Mouse (Mus musculus) ovary, postnatal 14 days (tissue): ENCODE measurements around the gene Tgfbr3l.

ENCODE experiments used
- DNase-seq: peaks from one replicate; pipeline ENCODE4 v3.0.0; 2022; ENCODE audit warnings: low spot score

The Tgfbr3l gene

DNA sequence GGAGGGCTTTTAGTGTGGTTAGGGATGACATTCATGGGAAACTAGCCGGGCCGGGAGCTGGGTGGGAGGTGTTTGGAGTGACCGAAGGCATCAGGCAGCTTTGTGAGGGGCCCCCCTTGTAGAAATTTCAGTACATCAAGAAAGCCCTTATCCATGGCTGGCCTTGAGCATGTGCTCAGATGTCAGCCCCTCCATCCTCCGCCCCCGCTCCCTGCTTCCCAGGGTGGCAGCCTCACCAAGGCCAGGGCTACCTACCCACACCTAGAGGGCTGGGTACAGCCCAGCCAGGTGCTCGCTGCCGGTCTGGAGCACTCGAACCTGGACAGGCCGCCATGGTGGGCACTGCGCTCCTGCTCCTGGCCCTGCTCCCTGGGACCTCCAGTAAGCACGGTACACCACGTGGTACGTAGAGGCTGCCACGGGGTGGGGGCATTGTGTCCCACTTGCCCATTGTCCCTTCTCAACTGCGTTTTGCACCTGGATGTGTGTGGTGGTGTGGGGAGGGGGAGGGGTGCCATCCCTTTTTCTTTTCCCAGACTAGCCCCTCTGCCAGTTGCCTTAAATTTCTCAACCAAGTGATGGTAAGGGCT, at the start of gene Tgfbr3l:
TSS of gene Tgfbr3l (plus strand) at position 264 of the 590 bp plus-strand sequence.
- DNase-seq: no peak

DNA sequence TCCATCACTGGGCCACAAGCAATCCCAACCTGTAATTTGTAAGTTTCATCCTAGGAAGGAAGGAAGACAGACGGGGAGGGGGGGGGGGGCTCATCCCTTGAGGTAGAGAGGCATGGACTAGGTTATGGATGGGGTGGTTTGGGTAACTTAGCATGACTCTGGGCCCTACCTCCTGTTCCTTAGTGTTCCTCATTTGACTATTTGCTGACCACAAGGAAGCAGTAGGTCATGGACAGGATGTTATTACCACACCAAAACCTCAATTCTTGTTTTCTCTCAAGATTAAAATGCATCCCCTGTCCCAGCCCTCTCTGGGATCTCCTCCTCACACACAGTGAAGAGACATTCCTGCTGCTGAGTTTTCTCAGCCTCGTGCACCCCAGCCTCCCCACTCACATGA, 46.7 kb upstream of the Tgfbr3l start:
- no peak for DNase-seq

DNA sequence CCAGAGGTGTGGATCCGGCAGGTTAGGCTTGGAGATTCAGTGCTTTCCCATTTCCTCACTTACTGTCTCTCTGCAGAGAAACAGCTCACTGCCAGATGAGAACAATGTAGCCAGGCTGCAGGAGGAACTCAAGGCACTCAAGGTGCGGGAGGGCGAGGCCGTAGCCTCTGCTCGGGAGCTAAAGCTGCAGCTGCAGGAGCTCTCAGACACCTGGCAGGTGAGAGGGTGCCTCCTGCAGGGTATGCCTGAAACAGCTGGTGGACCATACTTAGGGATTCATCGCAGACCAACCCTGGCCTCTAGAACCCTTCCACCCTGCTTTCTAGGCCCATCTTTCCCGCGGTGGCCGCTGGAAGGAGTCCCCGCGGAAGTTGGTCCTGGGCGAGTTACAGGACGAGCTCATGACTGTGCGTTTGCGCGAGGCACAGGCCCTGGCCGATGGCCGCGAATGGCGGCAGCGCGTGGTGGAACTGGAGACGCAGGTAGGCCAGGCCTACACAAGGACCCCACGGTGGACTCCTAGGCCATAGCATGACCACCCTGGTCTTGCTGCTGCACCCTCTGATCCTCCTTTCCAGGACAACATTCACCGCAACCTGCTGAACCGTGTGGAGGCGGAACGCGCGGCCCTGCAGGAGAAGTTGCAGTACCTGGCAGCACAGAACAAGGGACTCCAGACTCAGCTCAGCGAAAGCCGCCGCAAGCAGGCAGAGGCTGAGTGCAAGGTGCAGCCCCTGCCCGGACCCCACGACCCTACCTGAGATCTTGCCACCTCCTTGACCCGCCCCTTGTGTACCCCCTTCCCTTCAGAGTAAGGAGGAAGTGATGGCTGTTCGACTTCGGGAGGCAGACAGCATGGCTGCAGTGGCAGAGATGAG, 42.5 kb upstream of the Tgfbr3l start:
- DNase-seq: no peak

DNA sequence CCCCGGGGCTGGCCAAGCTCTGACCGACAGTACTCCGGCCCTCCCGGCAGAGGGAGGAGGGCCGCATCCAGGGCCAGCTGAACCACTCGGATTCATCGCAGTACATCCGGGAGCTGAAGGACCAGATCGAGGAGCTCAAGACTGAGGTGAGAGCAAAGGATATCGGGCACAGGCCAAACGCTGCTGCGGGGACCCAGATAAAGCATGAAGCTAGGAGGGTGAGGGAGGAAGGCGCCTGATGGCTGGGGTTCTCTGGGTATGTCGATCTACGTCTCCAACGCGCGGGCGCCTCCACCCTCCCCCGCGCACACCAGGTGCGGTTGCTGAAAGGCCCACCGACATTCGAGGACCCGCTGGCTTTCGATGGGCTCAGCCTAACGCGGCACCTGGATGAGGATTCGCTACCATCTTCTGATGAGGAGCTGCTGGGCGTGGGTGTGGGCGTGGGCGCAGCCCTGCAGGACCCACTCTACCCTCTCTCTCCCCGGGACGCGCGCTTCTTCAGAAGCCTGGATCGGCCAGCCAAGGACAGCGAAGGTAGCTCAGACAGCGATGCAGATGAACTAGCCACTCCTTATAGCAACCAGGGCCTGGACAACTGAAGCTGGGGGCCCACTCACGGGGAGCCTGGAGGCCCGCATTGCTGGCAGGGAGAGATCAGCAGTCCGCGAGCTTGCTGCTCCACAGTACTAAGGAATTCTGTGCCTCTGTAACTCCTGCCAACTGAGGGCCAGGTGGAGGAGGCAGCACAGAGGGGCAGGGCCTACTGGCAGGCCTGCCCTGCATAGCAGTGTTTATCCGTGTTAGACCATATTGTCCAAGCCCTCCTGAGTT, 41.6 kb upstream of the Tgfbr3l start:
- no peak for DNase-seq

DNA sequence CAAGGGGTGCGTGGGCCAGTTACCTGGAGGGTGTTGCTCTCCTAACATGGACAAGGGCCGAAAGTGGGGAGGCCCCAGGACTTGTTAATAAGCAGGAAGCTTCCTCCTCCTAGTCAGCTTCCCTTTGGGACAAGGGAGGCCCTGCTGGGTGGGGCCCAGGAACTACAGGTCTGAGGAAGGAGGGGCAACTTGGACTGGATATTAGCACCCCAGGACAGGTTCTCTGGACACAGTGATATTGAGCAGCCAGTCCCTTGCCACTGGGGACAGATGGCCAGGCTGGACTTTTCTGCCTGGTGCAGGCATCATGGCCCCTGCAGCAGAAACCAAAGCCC, 41.0 kb upstream of the Tgfbr3l start:
- no peak for DNase-seq

DNA sequence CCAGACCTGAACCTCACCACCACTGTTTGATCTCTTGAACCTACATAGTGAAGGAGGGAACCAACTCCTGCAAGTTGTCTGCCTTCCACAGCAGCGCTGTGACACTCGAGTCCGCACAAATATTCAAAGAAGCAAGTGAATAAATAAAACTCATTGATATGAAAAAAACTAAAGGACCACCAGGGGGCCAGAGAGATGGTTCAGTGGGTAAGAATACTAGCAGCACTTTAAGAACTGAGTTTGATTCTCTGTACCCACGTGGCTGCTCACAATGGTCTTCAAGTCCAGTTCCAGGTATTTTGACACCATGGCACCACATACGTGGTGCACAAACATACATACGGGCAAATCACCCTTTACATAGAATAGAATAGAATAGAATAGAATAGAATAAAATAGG, 36.9 kb upstream of the Tgfbr3l start:
- DNase-seq: no peak

DNA sequence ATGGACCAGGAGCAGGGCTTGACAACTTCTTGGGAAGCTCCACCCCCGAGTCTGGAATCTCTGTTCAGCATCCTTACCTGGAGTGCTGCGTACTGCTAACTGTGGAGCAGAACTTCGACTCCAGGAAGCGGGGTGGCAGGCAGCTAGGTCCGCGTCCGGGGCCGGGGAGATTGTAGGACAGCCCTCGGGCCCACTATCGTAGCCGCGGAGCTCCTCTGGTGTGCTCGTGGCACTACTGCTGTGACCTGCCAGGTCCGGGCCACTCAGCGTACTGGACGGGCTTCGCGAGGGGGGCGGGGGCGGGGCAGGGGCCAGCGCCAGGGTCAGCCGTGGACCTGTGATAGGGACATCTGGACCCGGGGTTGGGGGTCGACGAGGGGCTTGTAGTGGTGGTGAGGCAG, 35.2 kb upstream of the Tgfbr3l start:
- DNase-seq: no peak

DNA sequence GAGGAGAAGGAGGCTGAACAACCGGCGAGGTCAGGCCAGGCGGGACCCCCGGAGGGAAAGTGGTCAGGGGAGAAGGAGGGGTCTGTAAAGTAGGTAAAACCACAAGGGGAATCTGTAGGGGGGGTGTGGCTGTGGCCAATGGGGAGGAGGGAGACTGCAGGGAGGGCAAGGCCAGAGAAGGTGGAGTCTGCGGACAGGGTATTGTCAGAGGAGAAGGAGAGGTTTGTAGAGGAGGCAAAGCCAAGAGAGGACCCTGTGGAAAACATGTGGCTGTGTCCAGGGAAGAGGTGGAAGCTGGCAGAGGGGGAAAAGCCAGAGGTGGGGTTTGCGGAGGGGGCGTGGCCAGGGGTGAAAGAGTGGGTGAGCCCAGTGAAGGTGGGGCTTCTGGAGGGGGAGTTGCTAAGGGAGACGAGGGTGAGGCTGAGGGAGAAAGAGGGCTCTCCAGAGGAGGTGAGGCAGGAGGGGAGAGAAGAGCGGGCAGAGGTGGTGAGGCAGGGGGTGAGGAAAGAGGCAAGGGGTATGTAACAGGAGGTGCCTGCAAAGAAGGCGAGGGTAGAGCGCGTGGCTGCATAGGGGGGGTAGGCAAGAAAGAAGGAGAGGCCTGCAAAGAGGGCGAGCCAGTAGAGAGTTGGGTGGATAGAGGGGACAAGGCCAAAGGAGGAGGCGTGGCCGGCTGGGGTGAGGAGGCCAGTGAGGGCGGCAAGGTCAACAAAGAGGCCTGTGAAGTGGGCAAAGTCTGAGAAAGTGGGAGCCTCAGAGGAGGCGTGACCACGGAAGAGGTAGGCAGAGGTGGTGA, 34.6 kb upstream of the Tgfbr3l start:
- DNase-seq: peak; percentile 59

DNA sequence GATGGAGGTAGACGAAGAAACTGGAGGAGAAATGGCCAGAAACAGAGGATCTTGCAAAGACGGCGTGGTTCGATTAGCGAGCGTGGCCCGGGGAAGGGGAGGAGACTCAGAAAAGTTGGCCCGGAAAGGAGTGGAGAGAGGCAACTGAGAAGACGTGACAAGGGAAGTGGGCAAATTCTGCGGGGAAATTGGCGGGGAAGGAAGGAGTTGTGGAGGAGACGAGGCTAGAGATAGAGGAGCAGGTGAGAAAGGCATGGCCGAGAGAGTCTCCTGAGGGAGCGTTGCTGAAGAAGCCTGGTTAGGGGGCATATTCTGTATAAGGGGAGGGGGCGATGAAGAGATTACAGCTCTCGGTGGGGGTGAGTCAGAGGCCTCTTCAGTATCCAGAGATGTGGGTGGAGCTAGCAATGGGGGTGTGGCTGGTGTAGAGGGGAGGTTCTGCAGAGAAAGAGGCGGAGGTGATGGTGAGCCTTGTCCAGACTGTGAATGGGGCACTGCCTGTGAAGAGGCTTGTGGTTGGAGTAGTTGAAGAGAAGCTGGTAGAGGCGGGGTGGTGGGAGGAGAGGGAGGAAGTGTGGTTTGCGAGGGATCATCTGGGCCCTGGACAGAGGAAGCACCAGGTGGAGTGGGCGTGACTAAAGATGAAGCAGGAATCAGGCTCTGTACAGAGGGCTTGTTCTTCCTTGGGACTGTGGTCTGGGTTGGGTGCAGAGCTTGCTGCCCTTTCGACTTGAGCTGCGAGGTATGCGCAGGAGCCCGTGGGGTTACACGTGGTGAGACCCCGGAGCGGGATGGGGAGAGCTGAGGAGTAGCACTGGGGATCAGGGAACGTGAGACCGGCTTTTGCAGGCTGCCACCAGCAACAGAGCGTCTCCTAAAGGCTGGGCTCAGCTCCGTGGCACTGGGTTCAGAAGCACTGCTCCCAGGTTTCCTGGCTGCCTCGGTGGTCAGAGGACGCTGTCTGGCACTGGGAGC, 33.7 kb upstream of the Tgfbr3l start:
- DNase-seq: no peak

DNA sequence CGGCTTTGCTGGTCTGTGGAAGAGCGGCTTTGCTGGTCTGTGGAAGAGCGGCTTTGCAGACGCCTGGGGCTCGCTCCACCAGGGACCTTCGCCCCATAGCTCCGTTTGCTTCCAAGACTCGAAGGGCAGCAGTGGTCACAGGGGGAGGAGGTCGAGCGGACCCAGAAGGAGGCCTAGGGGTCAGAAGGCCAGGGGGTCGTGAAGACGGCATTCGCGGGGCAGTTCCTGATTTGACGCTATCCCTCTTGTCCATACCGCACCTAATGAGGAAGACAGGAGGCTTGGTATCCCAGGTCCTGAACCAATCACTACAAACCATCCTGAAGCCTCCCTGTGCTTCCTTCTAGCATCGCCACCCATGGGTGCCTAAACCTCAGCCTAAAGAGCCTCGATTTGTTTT, 31.7 kb upstream of the Tgfbr3l start:
- DNase-seq: no peak

DNA sequence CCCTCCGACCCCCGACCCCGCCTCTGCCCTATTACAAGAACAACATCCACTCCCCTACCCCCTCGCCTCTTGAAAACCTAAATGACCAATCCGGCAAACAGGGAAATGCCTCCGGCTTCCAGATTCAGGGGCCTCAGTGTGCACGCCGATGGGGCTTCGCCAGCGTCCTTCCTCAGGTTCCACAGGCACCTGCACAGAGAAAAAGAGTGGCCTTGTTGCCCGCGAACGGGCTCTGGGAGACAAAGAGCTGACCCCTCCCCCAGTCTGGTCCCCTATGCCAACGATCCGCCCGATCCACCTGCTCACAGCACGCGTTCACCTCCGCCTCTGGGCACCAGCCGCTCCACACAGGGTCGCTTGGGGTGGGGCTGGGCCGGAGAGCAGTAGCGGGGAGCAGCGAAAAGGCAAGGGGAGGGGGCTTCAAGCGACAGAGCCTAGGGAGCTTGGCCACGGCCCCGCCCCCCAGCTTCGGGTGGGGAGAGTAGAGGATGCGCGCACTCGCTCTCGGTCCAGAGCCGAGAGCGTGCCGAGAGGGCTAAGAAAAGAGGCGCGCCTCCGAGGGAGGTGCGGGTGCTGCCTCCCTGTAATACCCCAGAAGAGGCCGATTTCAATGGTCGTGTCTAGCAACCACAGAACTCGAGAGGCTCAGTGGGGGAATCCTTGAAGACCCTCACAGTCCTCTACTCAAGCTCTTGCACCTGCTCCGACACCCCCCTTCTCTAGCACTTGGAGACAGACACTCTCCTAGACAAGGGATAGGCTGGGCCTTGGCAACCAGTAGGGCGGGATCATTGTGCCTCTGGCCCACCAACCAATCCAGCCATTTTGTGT, 31.0 kb upstream of the Tgfbr3l start, which contains the start of gene Prr36:
TSS of gene Prr36 (minus strand) at position 669 of the 831 bp plus-strand sequence.
- DNase-seq: no peak

DNA sequence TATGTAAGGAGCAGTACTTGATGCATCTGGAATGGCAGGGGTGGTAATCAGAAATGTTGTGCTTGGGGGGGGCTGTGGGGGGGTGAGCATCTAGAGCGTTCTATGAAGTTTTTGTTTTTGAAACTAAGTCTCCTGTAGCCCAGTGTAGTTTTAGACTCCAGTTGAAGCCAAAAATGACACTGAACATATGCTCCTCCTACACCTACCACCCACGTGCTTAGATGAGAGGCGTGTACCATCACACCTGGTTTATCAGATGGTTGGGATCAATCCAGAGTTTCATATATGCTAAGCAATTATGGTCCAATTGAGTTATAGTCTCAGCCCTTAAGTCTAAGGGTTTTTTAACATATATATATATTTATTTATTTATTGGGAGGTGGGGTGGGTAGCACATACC, 28.4 kb upstream of the Tgfbr3l start:
- no peak for DNase-seq

DNA sequence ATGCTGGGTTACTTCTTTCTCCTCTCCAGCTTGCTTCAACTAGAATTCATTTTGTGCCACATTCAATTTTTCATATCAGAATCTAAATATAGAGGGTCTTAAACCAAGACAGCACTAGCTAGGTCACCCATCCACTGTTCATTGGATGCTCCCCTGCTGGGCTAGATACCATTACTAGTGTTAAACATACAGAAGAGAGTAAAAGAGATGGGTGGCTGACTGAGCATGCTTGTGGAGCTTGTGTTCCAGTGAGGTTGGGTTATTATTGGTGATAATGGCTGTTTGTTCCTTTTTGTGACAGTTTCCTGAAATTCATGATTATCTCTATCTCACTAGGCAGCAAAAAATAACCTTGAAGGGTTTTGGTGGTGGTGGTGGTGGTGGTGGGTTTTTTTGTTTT, 26.0 kb upstream of the Tgfbr3l start:
- DNase-seq: no peak

DNA sequence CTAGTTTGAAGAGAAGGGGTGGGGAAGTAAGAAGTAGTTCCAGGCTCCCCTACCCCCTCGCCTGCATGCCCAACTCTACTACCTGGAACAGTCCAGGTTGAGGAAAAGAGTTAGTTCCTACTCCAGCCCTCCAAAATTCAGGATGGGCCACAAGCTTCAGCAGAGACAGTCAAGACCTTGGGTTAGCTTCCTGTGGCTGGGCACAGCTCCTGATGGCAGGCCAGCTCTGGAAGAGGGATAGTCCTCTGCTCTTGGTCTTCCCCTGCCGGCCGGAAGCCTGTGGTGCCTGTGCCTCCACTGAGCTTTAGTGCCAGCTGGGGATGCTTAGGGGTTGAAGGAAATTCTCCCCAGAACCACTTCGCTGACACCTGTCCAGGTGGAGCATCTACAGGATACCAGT, 21.7 kb upstream of the Tgfbr3l start:
- no peak for DNase-seq

DNA sequence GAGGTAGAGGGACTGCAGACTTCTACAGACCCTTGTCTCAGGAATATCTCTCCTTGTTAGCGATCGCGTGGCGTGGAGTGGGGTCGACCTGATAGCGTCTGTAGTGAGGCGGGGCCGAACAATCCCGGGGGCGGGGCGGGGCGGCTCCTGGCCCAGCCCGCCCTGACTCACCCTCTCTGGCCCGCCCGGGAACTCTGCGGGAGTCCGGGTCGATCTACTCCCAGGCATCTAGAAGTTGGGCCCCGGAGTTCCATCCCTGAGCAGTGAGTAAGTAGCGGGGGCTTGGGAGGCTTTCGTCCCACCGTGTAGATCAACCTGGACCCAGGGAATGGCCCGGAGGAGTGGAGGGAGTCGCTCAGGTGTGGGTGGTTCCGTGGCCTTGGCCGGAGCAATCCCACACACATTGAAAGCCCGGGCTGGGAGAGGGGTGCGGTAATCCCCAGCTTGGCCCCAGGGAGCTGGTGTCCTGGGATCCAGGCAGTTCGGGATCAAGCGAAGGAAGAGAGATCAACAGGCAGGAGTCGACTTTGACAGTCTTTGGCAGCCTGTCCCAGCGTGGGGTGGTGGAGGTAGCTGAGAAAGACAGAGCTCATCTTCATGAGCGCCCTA, 21.2 kb upstream of the Tgfbr3l start, which contains the start of gene Lrrc8e:
TSS of gene Lrrc8e (plus strand) at position 89 of the 609 bp plus-strand sequence.
- no peak for DNase-seq

DNA sequence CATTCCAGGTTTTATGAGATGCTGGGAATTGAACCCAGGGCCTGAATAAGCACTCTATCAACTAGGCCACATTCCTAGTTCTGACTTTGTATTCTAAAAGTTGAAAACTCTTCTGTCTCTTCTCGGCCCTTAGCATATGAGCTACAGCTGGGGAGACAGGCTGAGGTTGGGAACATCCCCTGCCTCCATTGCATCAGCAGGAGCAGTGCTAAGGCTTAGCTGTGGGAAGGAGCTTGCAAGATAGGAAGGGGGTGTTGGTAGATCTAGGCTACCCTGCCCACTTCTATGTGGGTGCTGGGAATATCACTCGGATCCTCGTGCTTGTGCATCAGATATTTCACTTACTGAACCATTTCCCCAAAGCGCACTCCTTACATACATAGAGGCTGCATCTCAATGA, 20.1 kb upstream of the Tgfbr3l start:
- DNase-seq: no peak

DNA sequence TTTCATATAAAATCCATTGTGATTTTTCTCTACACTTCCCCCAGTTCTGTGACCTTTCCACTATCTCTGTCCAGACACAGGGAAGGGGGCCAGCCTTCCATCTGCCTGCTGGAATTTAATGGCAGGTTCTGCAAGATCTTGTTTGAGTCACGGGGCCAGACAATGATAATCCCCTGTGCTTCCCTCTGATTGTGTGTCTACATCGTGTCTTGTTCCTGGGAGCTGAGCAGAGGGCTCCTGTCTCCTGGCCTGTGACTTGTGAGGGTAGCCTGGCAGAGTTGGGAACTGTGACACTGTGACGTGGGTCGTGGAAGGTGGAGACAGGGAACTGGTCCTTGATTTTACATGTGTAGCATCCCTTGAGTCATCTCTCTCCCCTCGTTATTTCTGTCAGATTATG, 18.2 kb upstream of the Tgfbr3l start:
- DNase-seq: no peak

DNA sequence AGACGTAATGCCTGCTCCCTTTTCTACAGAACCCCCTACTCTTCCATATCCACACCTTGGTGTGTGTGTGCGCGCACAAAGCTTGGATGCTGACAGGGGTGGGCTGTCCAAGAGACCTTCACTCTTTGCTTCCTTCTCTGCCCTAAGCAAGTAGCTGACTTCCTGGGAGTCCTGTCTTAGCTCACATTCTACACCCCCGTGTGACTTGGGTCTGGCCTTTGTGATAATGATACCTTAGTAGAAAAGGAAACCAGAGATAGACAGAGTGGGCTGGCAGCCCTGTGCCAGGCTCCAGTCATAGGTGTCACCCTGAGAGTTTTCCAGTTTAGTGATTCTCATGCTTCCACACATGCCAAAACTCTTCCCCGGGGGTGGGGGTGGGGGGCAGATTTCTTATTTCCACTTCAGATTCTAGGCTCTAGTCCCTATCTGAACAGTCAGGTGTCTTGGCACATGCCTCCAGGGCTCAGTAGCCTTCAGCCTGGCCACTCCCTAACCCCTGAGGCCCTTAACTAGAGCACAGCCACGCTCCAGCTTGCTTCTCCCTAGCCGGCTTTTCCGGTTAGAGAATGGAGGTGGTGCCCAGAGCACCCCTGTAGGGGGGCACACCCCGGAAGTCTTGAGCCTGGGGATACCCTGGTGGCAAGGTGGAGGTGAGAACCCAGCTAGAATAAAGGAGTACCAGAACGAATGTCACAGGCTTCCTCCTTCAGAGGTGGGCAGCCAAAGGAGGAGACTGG, 17.2 kb upstream of the Tgfbr3l start:
- DNase-seq: no peak
